In the genomic region with DNA sequence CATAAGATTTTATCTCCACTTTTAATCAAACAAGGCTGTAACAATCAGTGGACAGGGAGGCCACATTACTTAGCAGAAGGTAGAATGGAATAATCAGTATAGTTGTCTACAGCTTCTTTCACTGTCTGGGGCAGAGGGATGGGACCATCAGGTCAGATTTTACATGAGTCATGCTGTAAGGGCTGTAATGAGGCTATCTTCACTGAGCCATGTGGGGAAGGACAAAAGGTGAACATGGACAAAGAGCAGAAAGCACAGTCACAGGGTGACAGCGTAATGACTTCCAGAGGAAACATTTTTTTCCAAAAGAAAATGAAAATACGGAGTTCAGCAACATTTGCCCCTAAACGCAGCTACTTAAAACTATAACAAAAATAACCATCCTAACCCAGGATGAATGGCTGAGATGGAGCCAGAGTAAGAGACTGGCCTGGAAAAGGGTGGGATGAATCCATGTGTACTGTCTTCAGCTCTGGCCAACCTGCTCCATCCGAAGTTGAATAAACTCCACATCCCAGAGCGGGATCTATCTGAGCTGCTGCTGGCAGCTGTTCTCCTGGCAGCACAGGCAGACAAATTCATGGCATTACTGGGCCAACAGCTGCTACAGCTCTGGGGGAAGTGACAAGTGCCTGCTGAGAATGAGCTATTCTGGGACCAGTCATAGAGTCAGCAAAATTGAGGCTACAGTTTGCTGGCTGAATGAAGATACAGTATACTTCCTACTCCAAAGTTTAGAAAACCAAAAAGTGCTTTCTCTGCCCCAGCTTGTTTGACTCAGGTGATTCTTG, we compare ENCODE assay signal across 9 mouse cellular contexts.
DNase-seq lines count a peak whose midpoint lies in the region; ATAC-seq and TF ChIP-seq lines count a peak whose summit lies in the region.
"Had no signal": no experiment of that assay in that cellular context is flagged by ENCODE, and none has a peak within 500 bp of the region (broad histone marks: within the 10 kb centered on the region; RNA-seq: fewer than 3 reads in every experiment).

No protein-coding gene starts in this region.

- no peak overlapping the region for H3K9ac ChIP-seq in MEL (ENCODE audit: control insufficient read depth, low read depth, low read length, poor library complexity, severe bottlenecking)
- H3K9ac ChIP-seq in hindbrain, embryonic 15.5 days, result no peak overlapping the region
- H3K9ac ChIP-seq in neural tube, embryonic 14.5 days (replicated peaks; ENCODE audit: low read depth, low read length), result no peak overlapping the region

- TF ChIP-seq EP300 in MEL (IDR thresholded peaks at IDR 0.05; ENCODE audit: low read depth in 1 of 2, low read length in 2 of 2), result no peak

- no peaks in the 10 kb centered on the region for H3K9me3 ChIP-seq in MEL (replicated peaks; ENCODE audit: insufficient read depth, low read length)
- H3K9me3 ChIP-seq in hindbrain, embryonic 15.5 days, result no peaks in the 10 kb centered on the region
- H3K9me3 ChIP-seq in neural tube, embryonic 14.5 days (ENCODE audit: control insufficient read depth, low read length), result no peaks in the 10 kb centered on the region
- H3K9me3 ChIP-seq: G1E had no signal

- no peaks in the 10 kb centered on the region for H3K79me2 ChIP-seq in MEL (ENCODE audit: control insufficient read depth, insufficient read depth, low read length, poor library complexity)

- WGBS in hindbrain, embryonic 15.5 days, result 60% methylated on average over 5 of the region's 5 CpGs
- 65% methylated on average over 5 of the region's 5 CpGs for WGBS in neural tube, embryonic 14.5 days

- no peak for TF ChIP-seq POLR2A in MEL (IDR thresholded peaks at IDR 0.05; ENCODE audit: control insufficient read depth in 1 of 2, insufficient read depth in 1 of 2, low read depth in 1 of 2, low read length in 2 of 2, poor library complexity in 1 of 2)

- DNase-seq in embryo, embryonic 10.5 days (ENCODE audit: low spot score), result peak; percentile 12
- no peak for DNase-seq in embryo, embryonic 10 days (ENCODE audit: low spot score)
- DNase-seq in MEL (ENCODE audit: low read depth, low spot score), result peak; percentile 19
- peak; percentile 50 to 68 for DNase-seq in gastrocnemius, adult 8-10 months (ENCODE audit: low spot score in 2 of 2)
- peak; percentile 66 to 76 for DNase-seq in left cerebral cortex, adult 9 months (ENCODE audit: low spot score in 2 of 2)

- no peaks in the 10 kb centered on the region for H3K4me1 ChIP-seq in MEL (ENCODE audit: control insufficient read depth in 1 of 2, insufficient read depth in 2 of 2, low read length in 2 of 2)
- H3K4me1 ChIP-seq in hindbrain, embryonic 15.5 days (replicated peaks), result peaks cover 40% of the 10 kb centered on the region
- H3K4me1 ChIP-seq in neural tube, embryonic 14.5 days (ENCODE audit: control insufficient read depth, insufficient read depth, low read length), result peaks cover 12% of the 10 kb centered on the region; the same call in 1 of the 2 replicates

- H3K4me2 ChIP-seq in hindbrain, embryonic 15.5 days, result no peak overlapping the region
- no peak overlapping the region for H3K4me2 ChIP-seq in neural tube, embryonic 14.5 days (ENCODE audit: low read depth, low read length)

- no peak for TF ChIP-seq CTCF in MEL (IDR thresholded peaks at IDR 0.05 in 2 of 3, conservative IDR thresholded peaks at IDR 0.05 in 1 of 3; ENCODE audit: control insufficient read depth in 1 of 3, insufficient read depth in 1 of 3, low read depth in 2 of 3, low read length in 3 of 3, poor library complexity in 1 of 3, severe bottlenecking in 1 of 3)

- peaks cover 0 to 3% of the 10 kb centered on the region in 2 experiments; a peak in 3 of 4 replicates for H3K36me3 ChIP-seq in MEL (ENCODE audit: control insufficient read depth in 1 of 2, insufficient read depth in 2 of 2, low read length in 2 of 2)
- no peaks in the 10 kb centered on the region for H3K36me3 ChIP-seq in hindbrain, embryonic 15.5 days
- H3K36me3 ChIP-seq in neural tube, embryonic 14.5 days (ENCODE audit: control insufficient read depth, insufficient read depth, low read length), result no peaks in the 10 kb centered on the region

- no peak for TF ChIP-seq RAD21 in MEL (IDR thresholded peaks at IDR 0.05; ENCODE audit: low read depth, low read length)

- no peak overlapping the region for H3K27ac ChIP-seq in MEL (ENCODE audit: control insufficient read depth, low read depth, low read length)
- H3K27ac ChIP-seq in hindbrain, embryonic 15.5 days (replicated peaks), result peak overlapping the region; percentile 55
- H3K27ac ChIP-seq in neural tube, embryonic 14.5 days (ENCODE audit: low read depth, low read length), result no peak overlapping the region

- no peaks in the 10 kb centered on the region for H3K27me3 ChIP-seq in MEL (ENCODE audit: control insufficient read depth in 1 of 2, insufficient read depth in 2 of 2, low read length in 2 of 2)
- no peaks in the 10 kb centered on the region for H3K27me3 ChIP-seq in hindbrain, embryonic 15.5 days
- no peaks in the 10 kb centered on the region for H3K27me3 ChIP-seq in neural tube, embryonic 14.5 days (ENCODE audit: control insufficient read depth, insufficient read depth, low read length)

- ATAC-seq in hindbrain, embryonic 15.5 days (ENCODE audit: low FRiP score, low read depth), result peak; percentile 50
- ATAC-seq in neural tube, embryonic 14.5 days (ENCODE audit: low read depth), result peak; percentile 41; the same call in 1 of the 2 replicates
- ATAC-seq in megakaryocyte-erythroid progenitor cell, adult 5-6 weeks (replicated peaks; ENCODE audit: low FRiP score, low TSS enrichment, poor library complexity, severe bottlenecking), result no peak

- H3K4me3 ChIP-seq in MEL (ENCODE audit: control insufficient read depth in 1 of 2, insufficient read depth in 1 of 2, low read depth in 2 of 2, low read length in 2 of 2), result no peak overlapping the region
- no peak overlapping the region for H3K4me3 ChIP-seq in hindbrain, embryonic 15.5 days
- no peak overlapping the region for H3K4me3 ChIP-seq in neural tube, embryonic 14.5 days (ENCODE audit: low read depth, low read length)

TF ChIP-seq in MEL, 35 proteins besides CTCF, POLR2A, EP300 and RAD21:
- TF ChIP-seq UBTF (IDR thresholded peaks at IDR 0.05; ENCODE audit: borderline replicate concordance, insufficient read depth, low read depth, low read length), result no peak
- TF ChIP-seq MAZ (IDR thresholded peaks at IDR 0.05; ENCODE audit: low read depth, low read length), result no peak
- no peak for TF ChIP-seq CHD1 (IDR thresholded peaks at IDR 0.05; ENCODE audit: low read depth, low read length)
- no peak for TF ChIP-seq GATA1 (IDR thresholded peaks at IDR 0.05; ENCODE audit: low read depth, low read length)
- no peak for TF ChIP-seq ZMIZ1 (IDR thresholded peaks at IDR 0.05; ENCODE audit: low read depth, low read length)
- no peak for TF ChIP-seq JUND (IDR thresholded peaks at IDR 0.05; ENCODE audit: low read depth, low read length)
- TF ChIP-seq TCF12 (IDR thresholded peaks at IDR 0.05; ENCODE audit: low read depth, low read length), result no peak
- no peak for TF ChIP-seq CHD2 (IDR thresholded peaks at IDR 0.05; ENCODE audit: low read length)
- TF ChIP-seq MYB (IDR thresholded peaks at IDR 0.05; ENCODE audit: low read depth, low read length), result no peak
- TF ChIP-seq ELF1 (IDR thresholded peaks at IDR 0.05; ENCODE audit: low read depth, low read length), result no peak
- TF ChIP-seq POLR2AphosphoS5 (IDR thresholded peaks at IDR 0.05; ENCODE audit: borderline replicate concordance, low read depth, low read length), result no peak
- no peak for TF ChIP-seq RCOR1 (IDR thresholded peaks at IDR 0.05; ENCODE audit: low read depth, low read length)
- TF ChIP-seq SMC3 (IDR thresholded peaks at IDR 0.05; ENCODE audit: low read depth, low read length), result no peak
- TF ChIP-seq ETS1 (IDR thresholded peaks at IDR 0.05; ENCODE audit: low read depth, low read length), result no peak
